Mouse (Mus musculus) C2C12 (cell line): Measurements from ENCODE around the gene Myo7a. TPM values are rescaled to one million over a fixed set of nuclear protein-coding genes. Genes with fewer than 3 reads are reported as not detected.

Source experiments
- H3K27me3 ChIP-seq: one replicate; pipeline ENCODE4 v1.6.1; 2011; ENCODE audit not compliant: control insufficient read depth, insufficient read depth, insufficient read length
- H3K36me3 ChIP-seq: one replicate; pipeline ENCODE4 v1.6.1; 2011; ENCODE audit not compliant: control insufficient read depth, insufficient read depth
- H3K4me3 ChIP-seq: one replicate; pipeline ENCODE4 v1.5.1; 2011; ENCODE audit warnings: mild to moderate bottlenecking, control low read depth; ENCODE audit not compliant: poor library complexity, insufficient read depth, severe bottlenecking
- H3K79me2 ChIP-seq: one replicate; pipeline ENCODE4 v1.6.1; 2011; ENCODE audit not compliant: control insufficient read depth, insufficient read depth
- H3K79me3 ChIP-seq: one replicate; pipeline ENCODE4 v1.6.1; 2011; ENCODE audit warnings: low read depth, control low read depth
- H3ac ChIP-seq: one replicate; pipeline ENCODE3; 2011; ENCODE audit warnings: low read depth; ENCODE audit not compliant: control insufficient read depth, insufficient read length
- CEBPB ChIP-seq: IDR thresholded peaks from one replicate; pipeline ENCODE4 v1.6.1; 2011; ENCODE audit warnings: low read depth, mild to moderate bottlenecking, control low read depth, moderate library complexity
- CTCF ChIP-seq: IDR thresholded peaks from one replicate; pipeline ENCODE4 v1.5.1; 2011; ENCODE audit not compliant: control insufficient read depth, insufficient read depth, insufficient read length
- FOSL1 ChIP-seq: IDR thresholded peaks from one replicate; pipeline ENCODE4 v1.8.0; 2011; ENCODE audit warnings: mild to moderate bottlenecking, low read length; ENCODE audit not compliant: poor library complexity, insufficient read depth, severe bottlenecking
- MAX ChIP-seq: IDR thresholded peaks from one replicate; pipeline ENCODE4 v1.6.1; 2011; ENCODE audit warnings: mild to moderate bottlenecking, control low read depth
- MYOD1 ChIP-seq: IDR thresholded peaks from one replicate; pipeline ENCODE4 v1.6.1; 2011; ENCODE audit warnings: low read depth; ENCODE audit not compliant: control insufficient read depth, insufficient read length
- MYOG ChIP-seq: IDR thresholded peaks from one replicate; pipeline ENCODE4 v1.6.1; 2011; ENCODE audit not compliant: control insufficient read depth, insufficient read length; ENCODE audit errors: extremely low read depth
- USF1 ChIP-seq: IDR thresholded peaks from one replicate; pipeline ENCODE4 v1.6.1; 2011; ENCODE audit warnings: low read depth, mild to moderate bottlenecking, control low read depth, moderate library complexity
- polyA plus RNA-seq: library from polyadenylated mRNA; unstranded; fragments of >200 nt; fragmentation: generic; extraction: Trizol; gene quantifications from one replicate; pipeline ENCODE4 v1.2.1, GENCODE M21; 2012; ENCODE audit warnings: missing spikeins

Gene Myo7a
- polyA plus RNA-seq, 1 experiment: 0.06 TPM

- Histone ChIP-seq H3ac (no peak overlapping the region), H3K4me3 (no peak overlapping the region), H3K79me3 (no peaks in the 10 kb centered on the region), H3K27me3 (peaks cover 69% of the 10 kb centered on the region), H3K36me3 (no peaks in the 10 kb centered on the region), H3K79me2 (no peaks in the 10 kb centered on the region)
- TF ChIP-seq USF1: no peak
- no peak for TF ChIP-seq MYOD1
- no peak for TF ChIP-seq MAX
- TF ChIP-seq CEBPB: no peak
- no peak for TF ChIP-seq FOSL1
- no peak for TF ChIP-seq CTCF
- no peak for TF ChIP-seq MYOG
Observed at GRCm38 (mm10) chr7:98095852-98096251, 23.5 kb downstream of the Myo7a start.

GRCm38 (mm10) chr7:98086346-98086745 is 33.0 kb downstream of the Myo7a start:
- Histone ChIP-seq H3K79me3 (no peaks in the 10 kb centered on the region), H3ac (no peak overlapping the region), H3K4me3 (no peak overlapping the region), H3K79me2 (no peaks in the 10 kb centered on the region), H3K36me3 (no peaks in the 10 kb centered on the region), H3K27me3 (peaks cover 41% of the 10 kb centered on the region)
- TF ChIP-seq CTCF (no peak), USF1 (no peak), MYOD1 (no peak), CEBPB (no peak), FOSL1 (no peak), MYOG (no peak), MAX (no peak)

GRCm38 (mm10) chr7:98085314-98085713 is 34.0 kb downstream of the Myo7a start:
- Histone ChIP-seq H3K79me2 (no peaks in the 10 kb centered on the region), H3K4me3 (no peak overlapping the region), H3ac (no peak overlapping the region), H3K36me3 (no peaks in the 10 kb centered on the region), H3K79me3 (no peaks in the 10 kb centered on the region), H3K27me3 (peaks cover 43% of the 10 kb centered on the region)
- TF ChIP-seq CTCF (no peak), MAX (no peak), MYOG (no peak), CEBPB (no peak), FOSL1 (no peak), MYOD1 (no peak), USF1 (no peak)

- H3K4me3 ChIP-seq: no peak overlapping the region
- peaks cover 43% of the 10 kb centered on the region for H3K27me3 ChIP-seq
Observed at GRCm38 (mm10) chr7:98084541-98085293, 34.6 kb downstream of the Myo7a start.

GRCm38 (mm10) chr7:98082376-98082775 is 36.9 kb downstream of the Myo7a start:
- H3K36me3 ChIP-seq: no peaks in the 10 kb centered on the region
- no peaks in the 10 kb centered on the region for H3K79me2 ChIP-seq
- H3K79me3 ChIP-seq: no peaks in the 10 kb centered on the region
- no peak overlapping the region for H3K4me3 ChIP-seq
- TF ChIP-seq MYOG (no peak), MAX (no peak), CTCF (no peak), MYOD1 (no peak), USF1 (no peak), CEBPB (no peak), FOSL1 (no peak)
- H3ac ChIP-seq: no peak overlapping the region
- peaks cover 37% of the 10 kb centered on the region for H3K27me3 ChIP-seq

More at GRCm38 (mm10) chr7:98084541-98085293, 34.6 kb downstream of the Myo7a start:
- TF ChIP-seq CTCF (no peak), MYOD1 (no peak), MYOG (no peak), USF1 (no peak), FOSL1 (no peak), MAX (no peak), CEBPB (no peak)
- no peak overlapping the region for H3ac ChIP-seq
- no peaks in the 10 kb centered on the region for H3K79me3 ChIP-seq
- no peaks in the 10 kb centered on the region for H3K36me3 ChIP-seq
- H3K79me2 ChIP-seq: no peaks in the 10 kb centered on the region

GRCm38 (mm10) chr7:98077453-98077852 is 41.9 kb downstream of the Myo7a start:
- no peaks in the 10 kb centered on the region for H3K79me3 ChIP-seq
- H3K79me2 ChIP-seq: no peaks in the 10 kb centered on the region
- TF ChIP-seq MAX: no peak
- no peak for TF ChIP-seq CEBPB
- no peak for TF ChIP-seq CTCF
- TF ChIP-seq USF1: no peak
- H3ac ChIP-seq: no peak overlapping the region
- H3K27me3 ChIP-seq: peaks cover 44% of the 10 kb centered on the region
- H3K4me3 ChIP-seq: no peak overlapping the region
- no peaks in the 10 kb centered on the region for H3K36me3 ChIP-seq
